Mouse (Mus musculus): ENCODE data around the gene A530084C06Rik.

- TF ChIP-seq ZC3H11A (IDR thresholded peaks at IDR 0.05; ENCODE audit: borderline replicate concordance, low read depth, low read length) (no peak), HCFC1 (IDR thresholded peaks at IDR 0.05; ENCODE audit: borderline replicate concordance, insufficient read depth, low read length) (no peak), CHD2 (IDR thresholded peaks at IDR 0.05; ENCODE audit: low read depth, low read length) (no peak), MAFK (IDR thresholded peaks at IDR 0.05; ENCODE audit: insufficient read depth, low read depth, low read length) (no peak)
Measured at GRCm38 (mm10) chr13:31534726-31535125, 24.4 kb downstream of the A530084C06Rik start.
